Comparison of ENCODE assay signal across 8 mouse cellular contexts in genomic region chr4:41754797-41755337, GRCm38 (mm10). TPM values are rescaled to one million over a fixed set of nuclear protein-coding genes. Genes with fewer than 3 reads are reported as not detected.
DNase-seq lines count a peak whose midpoint lies in the region; ATAC-seq lines count a peak whose summit lies in the region.

Gene Galt (plus strand): TSS chr4:41755228.

- H3K9me3 ChIP-seq in midbrain, embryonic 10.5 days (replicated peaks): no peaks in the 10 kb centered on the region

- no peaks in the 10 kb centered on the region for H3K27me3 ChIP-seq in midbrain, embryonic 10.5 days (ENCODE audit: low read depth, poor library complexity, severe bottlenecking)

- peak; percentile 52; the same call in 1 of the 2 replicates for ATAC-seq in cerebellum, adult (ENCODE audit: insufficient number of reproducible peaks, low FRiP score, low TSS enrichment)
- peak; percentile 24 for ATAC-seq in granulocyte monocyte progenitor cell, adult 5-6 weeks (replicated peaks; ENCODE audit: poor library complexity, severe bottlenecking)

- H3K27ac ChIP-seq in midbrain, embryonic 10.5 days (replicated peaks): peak within 1 kb of the TSS; percentile 86

- H3K36me3 ChIP-seq in midbrain, embryonic 10.5 days: no peaks in the 10 kb centered on the region

- 13% methylated on average over 14 of the region's 14 CpGs for WGBS in midbrain, embryonic 10.5 days

- H3K4me1 ChIP-seq in midbrain, embryonic 10.5 days: peaks cover 25% of the 10 kb centered on the region

- DNase-seq in cerebellum, postnatal 36 days: no peak
- no peak for DNase-seq in urinary bladder, adult 2 months (ENCODE audit: low spot score)
- DNase-seq in urinary bladder, postnatal 4 days (ENCODE audit: low spot score in 2 of 2): no peak
- DNase-seq in layer of hippocampus, postnatal 14 days (ENCODE audit: low spot score in 2 of 2): no peak
- no peak for DNase-seq in midbrain, embryonic 10.5 days (ENCODE audit: low spot score)
- no peak for DNase-seq in T-cell, adult 2 months (ENCODE audit: low spot score)

- H3K4me3 ChIP-seq in midbrain, embryonic 10.5 days: peak within 1 kb of the TSS; percentile 80

RNA-seq across cellular contexts. Expression of gene Galt, which starts in this region (rescaled TPM):
- 64.7 and 65.2 TPM in 2 replicates for polyA plus RNA-seq in urinary bladder, adult 2 months (2012; rRNA removed)
- 26.7 and 27.2 TPM in 2 replicates for total RNA-seq in granulocyte monocyte progenitor cell, adult 5-6 weeks (2014; fragmentation: Nextera tagmentation)
- total RNA-seq in granulocyte monocyte progenitor cell, adult 5-6 weeks (2017): 33.0 and 39.2 TPM in 2 replicates
- total RNA-seq in layer of hippocampus, postnatal 14 days (2021): 10 to 100 TPM; 50.0 to 54.2 TPM
- 19.1 and 21.4 TPM in 2 replicates for polyA plus RNA-seq in midbrain, embryonic 10.5 days (2016; fragmentation: Nextera tagmentation; extraction: Ambion mirVana)
